In the genomic region with DNA sequence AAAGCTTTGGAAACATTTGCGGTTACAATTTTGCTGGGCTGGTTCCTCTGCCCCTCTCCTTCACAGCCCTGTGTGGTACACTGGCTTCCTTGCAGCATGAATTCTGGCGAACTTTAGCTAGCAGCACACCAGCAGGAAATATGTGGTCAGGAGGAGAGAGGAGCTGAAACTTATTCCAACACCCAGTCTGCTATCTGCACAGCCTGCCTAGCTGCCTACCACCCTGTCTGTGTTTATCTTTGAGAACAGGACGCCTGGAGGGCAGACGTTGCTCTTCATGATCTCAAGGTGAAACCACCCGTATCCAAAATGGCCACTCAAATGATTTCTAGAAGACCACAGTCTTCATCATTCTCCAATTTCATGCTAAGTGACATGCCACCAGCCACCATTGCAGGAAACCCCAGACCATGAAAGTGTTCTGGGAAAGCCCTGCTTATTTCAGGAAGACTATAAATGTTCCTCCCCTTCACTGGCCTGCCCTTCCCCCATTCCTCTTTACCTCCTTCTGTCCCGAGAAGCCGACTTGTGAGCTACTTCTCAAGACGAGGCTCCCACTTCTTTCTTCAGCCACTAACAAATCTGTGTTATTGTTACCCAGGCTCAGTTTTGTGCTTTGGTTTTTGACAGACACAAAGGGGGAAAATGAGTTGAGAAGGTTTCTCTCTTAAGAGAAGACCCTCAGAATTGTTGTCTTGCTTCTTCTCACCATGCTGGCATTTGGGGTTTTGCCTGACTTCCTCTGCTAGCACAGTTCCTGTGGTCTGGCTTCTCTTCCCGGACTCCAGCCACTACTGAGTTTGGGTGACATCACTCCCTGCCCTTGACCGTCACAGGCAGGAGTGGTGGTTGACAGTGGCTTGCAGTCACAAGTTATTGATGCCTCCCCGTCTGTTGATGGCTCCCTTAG, we compare ENCODE assay signal across 10 mouse cellular contexts. TPM values are rescaled to one million over a fixed set of nuclear protein-coding genes. Genes with fewer than 3 reads are reported as not detected.
A peak's percentile ranks its signal among the peaks of the same experiment; 100 is the strongest.
DNase-seq lines count a peak whose midpoint lies in the region; ATAC-seq and TF ChIP-seq lines count a peak whose summit lies in the region.
"Had no signal": no experiment of that assay in that cellular context is flagged by ENCODE, and none has a peak within 500 bp of the region (broad histone marks: within the 10 kb centered on the region; RNA-seq: fewer than 3 reads in every experiment).

No protein-coding gene starts in this region.

- no peak overlapping the region for H3K4me3 ChIP-seq in embryonic facial prominence, embryonic 15.5 days (replicated peaks)
- H3K4me3 ChIP-seq in liver, postnatal 0 days (ENCODE audit: low read depth, low read length), result peak overlapping the region; percentile 24
- H3K4me3 ChIP-seq in hindbrain, embryonic 10.5 days, result no peak overlapping the region
- H3K4me3 ChIP-seq: limb, embryonic 15.5 days had no signal

- no peak overlapping the region for H3K4me2 ChIP-seq in embryonic facial prominence, embryonic 15.5 days (replicated peaks)
- H3K4me2 ChIP-seq in liver, postnatal 0 days (ENCODE audit: low read depth, low read length), result peak overlapping the region; percentile 65
- H3K4me2 ChIP-seq: limb, embryonic 15.5 days had no signal

- H3K9me3 ChIP-seq in embryonic facial prominence, embryonic 15.5 days (replicated peaks), result no peaks in the 10 kb centered on the region
- no peaks in the 10 kb centered on the region; the same call in 1 of the 2 replicates for H3K9me3 ChIP-seq in liver, postnatal 0 days (ENCODE audit: low read length)
- H3K9me3 ChIP-seq in hindbrain, embryonic 10.5 days, result no peaks in the 10 kb centered on the region
- H3K9me3 ChIP-seq: limb, embryonic 15.5 days had no signal

- H3K9ac ChIP-seq in embryonic facial prominence, embryonic 15.5 days, result no peak overlapping the region
- peak overlapping the region; percentile 46; the same call in 1 of the 2 replicates for H3K9ac ChIP-seq in liver, postnatal 0 days (replicated peaks)
- H3K9ac ChIP-seq: limb, embryonic 15.5 days had no signal

- WGBS in embryonic facial prominence, embryonic 15.5 days, result 69% methylated on average over 11 of the region's 11 CpGs
- 27% methylated on average over 11 of the region's 11 CpGs for WGBS in liver, postnatal 0 days (ENCODE audit: insufficient replicate concordance)
- 84% methylated on average over 11 of the region's 11 CpGs for WGBS in hindbrain, embryonic 10.5 days

- no peaks in the 10 kb centered on the region for H3K4me1 ChIP-seq in embryonic facial prominence, embryonic 15.5 days
- peaks cover 29% of the 10 kb centered on the region for H3K4me1 ChIP-seq in liver, postnatal 0 days (ENCODE audit: insufficient read depth)
- no peaks in the 10 kb centered on the region for H3K4me1 ChIP-seq in hindbrain, embryonic 10.5 days (replicated peaks)
- H3K4me1 ChIP-seq: limb, embryonic 15.5 days had no signal

- peak; percentile 62 for ATAC-seq in CD4-positive, CD25-positive, alpha-beta regulatory T cell, adult 4 months
- peak; percentile 67; the same call in 1 of the 2 replicates for ATAC-seq in embryonic facial prominence, embryonic 15.5 days (ENCODE audit: insufficient number of reproducible peaks, low FRiP score, low TSS enrichment, low read depth)
- peak; percentile 99 for ATAC-seq in liver, postnatal 0 days
- no peak for ATAC-seq in cerebellum, adult (ENCODE audit: insufficient number of reproducible peaks, low FRiP score, low TSS enrichment)

- intact Hi-C loops in gastrocnemius, postnatal 36 days (cut with DNase I), result loop anchor here (5.0 kb wide), 1 partner anchor 34 kb away; no protein-coding TSS in a partner anchor
- intact Hi-C loops in left cerebral cortex, postnatal 25 days (cut with DNase I), result no loop called here

- TF ChIP-seq CTCF in liver, postnatal 0 days (IDR thresholded peaks at IDR 0.05; ENCODE audit: low read depth), result peak; percentile 31

- no peaks in the 10 kb centered on the region for H3K36me3 ChIP-seq in embryonic facial prominence, embryonic 15.5 days
- H3K36me3 ChIP-seq in liver, postnatal 0 days (replicated peaks; ENCODE audit: insufficient read depth, low read length), result no peaks in the 10 kb centered on the region
- H3K36me3 ChIP-seq in hindbrain, embryonic 10.5 days, result no peaks in the 10 kb centered on the region
- H3K36me3 ChIP-seq: limb, embryonic 15.5 days had no signal

- TF ChIP-seq EP300 in liver, postnatal 0 days (IDR thresholded peaks at IDR 0.05; ENCODE audit: low read depth), result peak; percentile 97

- no peaks in the 10 kb centered on the region for H3K27me3 ChIP-seq in embryonic facial prominence, embryonic 15.5 days
- no peaks in the 10 kb centered on the region for H3K27me3 ChIP-seq in liver, postnatal 0 days (ENCODE audit: insufficient read depth, low read length)
- no peaks in the 10 kb centered on the region for H3K27me3 ChIP-seq in hindbrain, embryonic 10.5 days (ENCODE audit: insufficient read depth, poor library complexity, severe bottlenecking)
- H3K27me3 ChIP-seq: limb, embryonic 15.5 days had no signal

- peak; percentile 23 for DNase-seq in 3134 (ENCODE audit: extremely low read depth, insufficient read length, low spot score)
- DNase-seq in liver, postnatal 0 days, result peak; percentile 52
- DNase-seq in gastrocnemius, postnatal 36 days, result no peak
- DNase-seq in left cerebral cortex, postnatal 25 days (ENCODE audit: low spot score in 2 of 2), result no peak
- DNase-seq in hindbrain, embryonic 10.5 days (ENCODE audit: low spot score), result no peak
- DNase-seq: kidney, adult 11 months had no signal

- H3K27ac ChIP-seq in embryonic facial prominence, embryonic 15.5 days (replicated peaks), result no peak overlapping the region
- H3K27ac ChIP-seq in liver, postnatal 0 days (ENCODE audit: low read depth), result peak overlapping the region; percentile 97
- H3K27ac ChIP-seq in hindbrain, embryonic 10.5 days, result no peak overlapping the region
- H3K27ac ChIP-seq: limb, embryonic 15.5 days had no signal

RNA-seq across cellular contexts. Expression of a gene that starts 58.2 kb away (rescaled TPM):
- polyA plus RNA-seq in CD4-positive, CD25-positive, alpha-beta regulatory T cell, adult 4 months (2017; shearing (Covaris generic)), result 100 to 1,000 TPM; 288 to 301 TPM
- 642 and 651 TPM in 2 replicates for polyA plus RNA-seq in embryonic facial prominence, embryonic 15.5 days (2015; fragmentation: Nextera tagmentation; extraction: Ambion mirVana)
- polyA plus RNA-seq in liver, postnatal 0 days (2015; fragmentation: Nextera tagmentation; extraction: Ambion mirVana), result 271 and 284 TPM in 2 replicates
- total RNA-seq in gastrocnemius, postnatal 36 days (2021), result 100 to 1,000 TPM in 1 of 2 experiments, 10 to 100 TPM in 1; 98.7 to 111 TPM
- 100 to 1,000 TPM; 221 to 233 TPM for total RNA-seq in left cerebral cortex, postnatal 25 days (2021)
- 484 and 487 TPM in 2 replicates for polyA plus RNA-seq in hindbrain, embryonic 10.5 days (2016; fragmentation: Nextera tagmentation; extraction: Ambion mirVana)

RNA-seq across cellular contexts. Expression of a gene that starts 58.3 kb away (rescaled TPM):
- 1 to 10 TPM; 2.0 to 3.5 TPM for polyA plus RNA-seq in CD4-positive, CD25-positive, alpha-beta regulatory T cell, adult 4 months (2017; shearing (Covaris generic))
- 15.2 and 15.3 TPM in 2 replicates for polyA plus RNA-seq in embryonic facial prominence, embryonic 15.5 days (2015; fragmentation: Nextera tagmentation; extraction: Ambion mirVana)
- 1.5 and 1.9 TPM in 2 replicates for polyA plus RNA-seq in liver, postnatal 0 days (2015; fragmentation: Nextera tagmentation; extraction: Ambion mirVana)
- 10 to 100 TPM; 10.5 to 12.0 TPM for total RNA-seq in gastrocnemius, postnatal 36 days (2021)
- total RNA-seq in left cerebral cortex, postnatal 25 days (2021), result 10 to 100 TPM; 49.4 to 52.5 TPM
- 12.6 and 13.3 TPM in 2 replicates for polyA plus RNA-seq in hindbrain, embryonic 10.5 days (2016; fragmentation: Nextera tagmentation; extraction: Ambion mirVana)

Comparison
In these comparisons a context has a peak if more than half of its experiments do, and no peak if none do; other contexts are left out.
1. DNase-seq: peak in 3134 (single experiment) and liver, postnatal 0 days (single experiment); none in gastrocnemius, postnatal 36 days (0 of 2), left cerebral cortex, postnatal 25 days (0 of 2) and hindbrain, embryonic 10.5 days (single experiment).